Mouse (Mus musculus) heart, adult 2 months (tissue): ENCODE results near the gene Ddx41.

ENCODE experiments used
- CTCF ChIP-seq: fragments of 200-600 bp; IDR thresholded peaks from 2 replicates; pipeline ENCODE4 v1.8.1; 2022; ENCODE audit warnings: antibody characterized with exemption, mild to moderate bottlenecking, moderate library complexity
- EP300 ChIP-seq: fragments of 200-500 bp; IDR thresholded peaks from 2 replicates; pipeline ENCODE4 v1.6.1; 2011; ENCODE audit warnings: low read depth, low read length, control low read depth; ENCODE audit not compliant: insufficient read depth
- POLR2A ChIP-seq: fragments of 200-500 bp; IDR thresholded peaks from 2 replicates; pipeline ENCODE4 v1.6.1; 2011; ENCODE audit warnings: mild to moderate bottlenecking, low read depth, low read length, control low read depth; ENCODE audit not compliant: insufficient read depth

GRCm38 (mm10) chr13:55516955-55517354 is 19.5 kb downstream of the Ddx41 start:
- TF ChIP-seq EP300: peak; percentile 76; the same call in 1 of the 2 replicates
- TF ChIP-seq CTCF: no peak; the same call in 1 of the 2 replicates
- no peak for TF ChIP-seq POLR2A
